Comparison of ENCODE assay signal across 8 mouse cellular contexts in the genomic region with DNA sequence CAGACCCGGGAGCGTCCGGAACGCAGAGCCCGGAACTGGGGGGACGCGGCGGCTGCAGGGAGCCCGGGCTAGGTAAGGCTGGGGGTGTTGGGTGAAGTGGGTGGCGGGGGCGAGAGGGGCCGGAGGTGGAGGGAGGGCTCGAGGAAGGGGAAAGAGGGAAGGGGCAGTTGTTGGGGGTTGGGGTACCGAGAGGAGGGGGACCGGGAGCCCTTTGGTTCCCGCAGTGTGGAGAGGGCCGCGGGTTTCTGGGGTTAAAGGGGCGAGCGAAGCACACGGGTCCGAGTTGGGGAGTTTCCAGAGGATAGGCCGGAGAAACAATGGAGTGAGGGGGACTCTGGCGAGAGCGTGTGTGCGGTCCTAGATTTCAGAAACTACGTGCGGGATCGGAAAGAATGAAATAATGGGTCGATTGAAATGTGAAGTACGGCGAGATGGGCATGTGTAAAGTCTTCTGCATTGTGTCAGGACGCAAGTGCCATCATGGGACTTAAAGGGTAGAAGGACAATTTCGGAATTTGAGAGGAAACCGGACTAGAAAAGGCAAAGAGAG. TPM values are rescaled to one million over a fixed set of nuclear protein-coding genes. Genes with fewer than 3 reads are reported as not detected.
DNase-seq lines count a peak whose midpoint lies in the region; ATAC-seq and TF ChIP-seq lines count a peak whose summit lies in the region.
"Had no signal": no experiment of that assay in that cellular context is flagged by ENCODE, and none has a peak within 500 bp of the region (broad histone marks: within the 10 kb centered on the region; RNA-seq: fewer than 3 reads in every experiment).

No protein-coding gene starts in this region.

- no peaks in the 10 kb centered on the region for H3K9me3 ChIP-seq in lung, embryonic 15.5 days
- H3K9me3 ChIP-seq in forebrain, postnatal 0 days (ENCODE audit: low read length): no peaks in the 10 kb centered on the region
- H3K9me3 ChIP-seq in liver, embryonic 16.5 days (replicated peaks; ENCODE audit: control insufficient read depth, low read length): no peaks in the 10 kb centered on the region

- H3K36me3 ChIP-seq in lung, embryonic 15.5 days: no peaks in the 10 kb centered on the region
- no peaks in the 10 kb centered on the region for H3K36me3 ChIP-seq in forebrain, postnatal 0 days (ENCODE audit: insufficient read depth)
- H3K36me3 ChIP-seq in liver, embryonic 16.5 days (ENCODE audit: control insufficient read depth, insufficient read depth): no peaks in the 10 kb centered on the region

- peak overlapping the region; percentile 82 for H3K4me2 ChIP-seq in lung, embryonic 15.5 days
- peak overlapping the region; percentile 90 for H3K4me2 ChIP-seq in forebrain, postnatal 0 days (ENCODE audit: low read depth)
- H3K4me2 ChIP-seq in liver, embryonic 16.5 days (ENCODE audit: low read depth, low read length): peak overlapping the region; percentile 86

- no peak for TF ChIP-seq CTCF in bone marrow macrophage, adult 2 months (IDR thresholded peaks at IDR 0.05; ENCODE audit: low read depth, low read length)
- TF ChIP-seq CTCF in forebrain, postnatal 0 days (IDR thresholded peaks at IDR 0.05; ENCODE audit: low read depth): no peak

- peak overlapping the region; percentile 90 for H3K4me3 ChIP-seq in lung, embryonic 15.5 days
- peak overlapping the region; percentile 91 for H3K4me3 ChIP-seq in bone marrow macrophage, adult 2 months (ENCODE audit: insufficient read depth, low read length)
- H3K4me3 ChIP-seq in forebrain, postnatal 0 days (ENCODE audit: low read depth, low read length): peak overlapping the region; percentile 88
- peak overlapping the region; percentile 71 for H3K4me3 ChIP-seq in liver, embryonic 16.5 days (ENCODE audit: low read depth, low read length)

- TF ChIP-seq POLR2A in bone marrow macrophage, adult 2 months (IDR thresholded peaks at IDR 0.05; ENCODE audit: borderline replicate concordance, low read depth, low read length): no peak

- H3K27ac ChIP-seq in lung, embryonic 15.5 days: peak overlapping the region; percentile 96
- no peak overlapping the region for H3K27ac ChIP-seq in bone marrow macrophage, adult 2 months (ENCODE audit: insufficient read depth, low read depth, low read length)
- H3K27ac ChIP-seq in forebrain, postnatal 0 days (ENCODE audit: low read depth, low read length): peak overlapping the region; percentile 92
- H3K27ac ChIP-seq in liver, embryonic 16.5 days (ENCODE audit: low read length): peak overlapping the region; percentile 76

- peak; percentile 29 for ATAC-seq in lung, embryonic 15.5 days (ENCODE audit: borderline replicate concordance, extremely low read depth, low FRiP score, low TSS enrichment)
- 0 out of 2 replicates have a peak, but pooled peaks have one; percentile 1 for ATAC-seq in forebrain, postnatal 0 days
- ATAC-seq in liver, embryonic 16.5 days (ENCODE audit: low read depth): no peak

- H3K27me3 ChIP-seq in lung, embryonic 15.5 days: no peaks in the 10 kb centered on the region
- H3K27me3 ChIP-seq in forebrain, postnatal 0 days (ENCODE audit: insufficient read depth, low read length): no peaks in the 10 kb centered on the region
- H3K27me3 ChIP-seq in liver, embryonic 16.5 days (ENCODE audit: control insufficient read depth, insufficient read depth, low read depth, low read length): peaks cover 11% of the 10 kb centered on the region

- under 1% methylated on average over 35 of the region's 35 CpGs for WGBS in lung, embryonic 15.5 days
- under 1% methylated on average over 33 of the region's 35 CpGs for WGBS in forebrain, postnatal 0 days
- WGBS in liver, embryonic 16.5 days (ENCODE audit: insufficient replicate concordance): under 1% methylated on average over 35 of the region's 35 CpGs

- no peak for DNase-seq in lung, postnatal 36 days
- peak; percentile 47 for DNase-seq in forebrain, postnatal 0 days
- no peak for DNase-seq in right cerebral cortex, postnatal 4 days
- no peak for DNase-seq in T-cell, adult 2 months (ENCODE audit: low spot score)

- H3K4me1 ChIP-seq in lung, embryonic 15.5 days: peaks cover 34% of the 10 kb centered on the region
- H3K4me1 ChIP-seq in bone marrow macrophage, adult 2 months (ENCODE audit: control insufficient read depth, insufficient read depth, low read length): peaks cover 23% of the 10 kb centered on the region
- H3K4me1 ChIP-seq in forebrain, postnatal 0 days (ENCODE audit: insufficient read depth): peaks cover 11% of the 10 kb centered on the region
- H3K4me1 ChIP-seq in liver, embryonic 16.5 days (ENCODE audit: control insufficient read depth, low read depth, low read length): peaks cover 3% of the 10 kb centered on the region

- H3K9ac ChIP-seq in lung, embryonic 15.5 days: peak overlapping the region; percentile 93
- H3K9ac ChIP-seq in forebrain, postnatal 0 days: peak overlapping the region; percentile 87
- peak overlapping the region; percentile 75 for H3K9ac ChIP-seq in liver, embryonic 16.5 days (ENCODE audit: low read depth, low read length)

RNA-seq across cellular contexts. Expression of a gene that starts 1.2 kb away (rescaled TPM):
- 37.8 and 38.9 TPM in 2 replicates for polyA plus RNA-seq in lung, embryonic 15.5 days (2015; fragmentation: Nextera tagmentation; extraction: Ambion mirVana)
- 5.9 and 7.3 TPM in 2 replicates for polyA plus RNA-seq in bone marrow macrophage, adult 2 months (2012; ENCODE audit: insufficient read depth, insufficient read length, missing spikeins)
- total RNA-seq in forebrain, postnatal 0 days (2014; rRNA removed): 28.9 and 29.6 TPM in 2 replicates
- 21.8 and 24.4 TPM in 2 replicates for polyA plus RNA-seq in forebrain, postnatal 0 days (2015; fragmentation: Nextera tagmentation; extraction: Ambion mirVana)
- polyA plus RNA-seq in liver, embryonic 16.5 days (2015; fragmentation: Nextera tagmentation; extraction: Ambion mirVana): 5.5 and 6.0 TPM in 2 replicates

RNA-seq across cellular contexts. Expression of a gene that starts 33.9 kb away (rescaled TPM):
- 1.7 and 1.9 TPM in 2 replicates for polyA plus RNA-seq in lung, embryonic 15.5 days (2015; fragmentation: Nextera tagmentation; extraction: Ambion mirVana)
- polyA plus RNA-seq in bone marrow macrophage, adult 2 months (2012; ENCODE audit: insufficient read depth, insufficient read length, missing spikeins): not detected in 2 replicates
- 0.38 and 0.71 TPM in 2 replicates for total RNA-seq in forebrain, postnatal 0 days (2014; rRNA removed)
- 0.15 and 0.51 TPM in 2 replicates for polyA plus RNA-seq in forebrain, postnatal 0 days (2015; fragmentation: Nextera tagmentation; extraction: Ambion mirVana)
- polyA plus RNA-seq in liver, embryonic 16.5 days (2015; fragmentation: Nextera tagmentation; extraction: Ambion mirVana): 18.5 and 19.2 TPM in 2 replicates
- polyA plus RNA-seq: frontal cortex, adult 2 months had no signal

RNA-seq across cellular contexts. Expression of a gene that starts 39.3 kb away (rescaled TPM):
- polyA plus RNA-seq in lung, embryonic 15.5 days (2015; fragmentation: Nextera tagmentation; extraction: Ambion mirVana): not detected in 2 replicates
- polyA plus RNA-seq in bone marrow macrophage, adult 2 months (2012; ENCODE audit: insufficient read depth, insufficient read length, missing spikeins): not detected in 2 replicates
- total RNA-seq in forebrain, postnatal 0 days (2014; rRNA removed): 0.23 and 0.48 TPM in 2 replicates
- polyA plus RNA-seq in forebrain, postnatal 0 days (2015; fragmentation: Nextera tagmentation; extraction: Ambion mirVana): 0.40 TPM in 1 of 2 replicates, not detected in the other
- not detected in 2 replicates for polyA plus RNA-seq in liver, embryonic 16.5 days (2015; fragmentation: Nextera tagmentation; extraction: Ambion mirVana)
- polyA plus RNA-seq: frontal cortex, adult 2 months had no signal

RNA-seq across cellular contexts. Expression of a gene that starts 52.5 kb away (rescaled TPM):
- 35.4 and 41.9 TPM in 2 replicates for polyA plus RNA-seq in lung, embryonic 15.5 days (2015; fragmentation: Nextera tagmentation; extraction: Ambion mirVana)
- 15.6 and 18.3 TPM in 2 replicates for polyA plus RNA-seq in bone marrow macrophage, adult 2 months (2012; ENCODE audit: insufficient read depth, insufficient read length, missing spikeins)
- 1.5 and 3.9 TPM in 2 replicates for total RNA-seq in forebrain, postnatal 0 days (2014; rRNA removed)
- 2.7 and 3.1 TPM in 2 replicates for polyA plus RNA-seq in forebrain, postnatal 0 days (2015; fragmentation: Nextera tagmentation; extraction: Ambion mirVana)
- 13.3 and 15.2 TPM in 2 replicates for polyA plus RNA-seq in liver, embryonic 16.5 days (2015; fragmentation: Nextera tagmentation; extraction: Ambion mirVana)
